In the genomic region with DNA sequence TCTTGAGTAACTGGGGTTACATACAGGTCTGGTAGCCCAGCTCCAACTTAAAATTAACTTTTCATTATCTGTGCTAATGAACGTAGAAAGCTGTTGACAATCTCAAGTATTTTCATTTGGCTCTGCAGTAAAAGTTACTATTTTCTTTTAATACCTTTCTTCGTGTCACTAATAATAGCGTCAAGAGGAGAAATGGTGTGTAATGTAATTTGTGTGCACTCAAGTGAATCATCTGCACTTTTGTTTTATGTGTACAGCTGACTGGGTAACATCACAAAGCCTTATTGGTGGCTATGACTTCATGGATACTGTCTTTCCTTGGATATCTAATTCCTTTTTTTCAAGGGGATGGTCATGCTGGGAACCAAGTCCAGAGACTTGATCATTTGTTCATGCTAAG, we compare ENCODE assay signal across 24 mouse cellular contexts. TPM values are rescaled to one million over a fixed set of nuclear protein-coding genes. Genes with fewer than 3 reads are reported as not detected.
"Had no signal": no experiment of that assay in that cellular context is flagged by ENCODE, and none has a peak within 500 bp of the region (broad histone marks: within the 10 kb centered on the region; RNA-seq: fewer than 3 reads in every experiment).

No protein-coding gene starts in this region.

- DNase-seq: right cerebral cortex, adult 18-20 months; right cerebral cortex, postnatal 14 days; right cerebral cortex, postnatal 25 days; right cerebral cortex, postnatal 4 days; spleen, adult 18-20 months; thymus, adult 18-20 months; thymus, adult 2 months; thymus, postnatal 14 days; thymus, postnatal 25 days; thymus, postnatal 36 days; thymus, postnatal 4 days had no signal

- H3K27me3 ChIP-seq: neural tube, embryonic 12.5 days; neural tube, embryonic 13.5 days; neural tube, embryonic 15.5 days; stomach, embryonic 15.5 days had no signal

- H3K4me1 ChIP-seq: neural tube, embryonic 12.5 days; neural tube, embryonic 13.5 days; neural tube, embryonic 15.5 days; stomach, embryonic 15.5 days had no signal

- H3K4me2 ChIP-seq: neural tube, embryonic 12.5 days; neural tube, embryonic 13.5 days; neural tube, embryonic 15.5 days; stomach, embryonic 15.5 days had no signal

- H3K36me3 ChIP-seq: neural tube, embryonic 12.5 days; neural tube, embryonic 13.5 days; neural tube, embryonic 15.5 days; stomach, embryonic 15.5 days had no signal

- H3K27ac ChIP-seq: neural tube, embryonic 12.5 days; neural tube, embryonic 13.5 days; neural tube, embryonic 15.5 days; stomach, embryonic 15.5 days; stomach, postnatal 0 days had no signal

- H3K9me3 ChIP-seq: neural tube, embryonic 12.5 days; neural tube, embryonic 13.5 days; neural tube, embryonic 15.5 days; stomach, embryonic 15.5 days had no signal

- H3K9ac ChIP-seq: neural tube, embryonic 12.5 days; neural tube, embryonic 13.5 days; neural tube, embryonic 15.5 days; stomach, embryonic 15.5 days had no signal

- H3K4me3 ChIP-seq: neural tube, embryonic 12.5 days; neural tube, embryonic 13.5 days; neural tube, embryonic 15.5 days; stomach, embryonic 15.5 days had no signal

RNA-seq across cellular contexts. Expression of a gene that starts 1.1 kb away (rescaled TPM):
- polyA plus RNA-seq: neural tube, embryonic 11.5 days; neural tube, embryonic 12.5 days; neural tube, embryonic 13.5 days; neural tube, embryonic 14.5 days; neural tube, embryonic 15.5 days; small intestine, adult 2 months; spleen, adult 2 months; stomach, embryonic 14.5 days; stomach, embryonic 15.5 days; stomach, embryonic 16.5 days; stomach, postnatal 0 days; thymus, adult 2 months; thymus, postnatal 0 days; urinary bladder, adult 2 months had no signal
